ENCODE assay signal across 13 mouse cellular contexts in the genomic region with DNA sequence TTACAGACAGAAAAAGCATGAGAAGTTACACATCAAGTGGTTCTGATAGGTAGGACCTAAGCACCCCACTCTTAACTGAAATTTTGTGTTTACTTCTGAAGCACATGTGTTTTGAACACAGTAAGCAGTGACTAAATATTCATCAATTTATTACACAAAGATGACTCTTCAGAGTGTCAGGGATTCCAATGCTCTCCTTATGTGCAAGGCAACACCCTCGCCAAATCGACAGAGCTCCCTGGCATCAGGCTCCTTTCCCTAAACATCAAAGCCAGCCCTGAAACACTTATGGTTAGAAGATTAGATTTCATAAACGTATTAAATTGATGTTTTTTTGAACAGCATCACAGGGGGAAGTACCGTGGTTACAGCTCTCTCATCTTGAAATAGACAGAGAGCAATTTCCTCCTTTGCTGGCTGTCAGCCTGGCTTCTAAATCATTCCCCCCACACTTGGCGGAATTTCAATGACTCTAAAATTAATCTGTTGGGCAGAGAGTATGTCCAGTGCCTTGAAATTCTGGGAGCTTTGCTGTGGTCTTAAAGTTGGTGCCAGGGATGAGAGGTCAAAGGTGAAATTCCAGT.
DNase-seq lines count a peak whose midpoint lies in the region; ATAC-seq and TF ChIP-seq lines count a peak whose summit lies in the region.
"Had no signal": no experiment of that assay in that cellular context is flagged by ENCODE, and none has a peak within 500 bp of the region (broad histone marks: within the 10 kb centered on the region; RNA-seq: fewer than 3 reads in every experiment).

No protein-coding gene starts in this region.

- no peak overlapping the region for H3K27ac ChIP-seq in kidney, adult 2 months (ENCODE audit: insufficient read depth, low read depth, low read length)
- H3K27ac ChIP-seq in midbrain, postnatal 0 days (ENCODE audit: low read depth, low read length): no peak overlapping the region
- H3K27ac ChIP-seq in midbrain, embryonic 15.5 days: no peak overlapping the region
- H3K27ac ChIP-seq: embryonic facial prominence, embryonic 13.5 days; limb, embryonic 12.5 days had no signal

- H3K4me1 ChIP-seq in kidney, adult 2 months (ENCODE audit: control insufficient read depth, insufficient read depth, low read length): no peaks in the 10 kb centered on the region
- H3K4me1 ChIP-seq in midbrain, postnatal 0 days (ENCODE audit: insufficient read depth, low read length): no peaks in the 10 kb centered on the region
- H3K4me1 ChIP-seq in midbrain, embryonic 15.5 days: no peaks in the 10 kb centered on the region
- H3K4me1 ChIP-seq: embryonic facial prominence, embryonic 13.5 days; limb, embryonic 12.5 days; megakaryocyte, embryonic 14.5 days had no signal

- no peaks in the 10 kb centered on the region for H3K9me3 ChIP-seq in midbrain, postnatal 0 days (ENCODE audit: low read length)
- H3K9me3 ChIP-seq in midbrain, embryonic 15.5 days: no peaks in the 10 kb centered on the region
- H3K9me3 ChIP-seq: embryonic facial prominence, embryonic 13.5 days; limb, embryonic 12.5 days had no signal

- peak; percentile 67 to 78 for DNase-seq in cerebellum, postnatal 14 days
- DNase-seq in cerebellum, adult 8-10 months: no peak
- peak; percentile 67 for DNase-seq in kidney, adult 2 months
- no peak for DNase-seq in kidney, adult 18-20 months
- peak; percentile 52 for DNase-seq in midbrain, postnatal 0 days (ENCODE audit: low spot score)
- DNase-seq in kidney, postnatal 36 days: peak; percentile 6 to 16
- DNase-seq in layer of hippocampus, adult 8-10 months (ENCODE audit: low spot score in 2 of 2): no peak
- DNase-seq: heart, adult 11 months; thymus, adult 18-20 months had no signal

- TF ChIP-seq POLR2A in kidney, adult 2 months (IDR thresholded peaks at IDR 0.05; ENCODE audit: low read depth, low read length): no peak

- H3K9ac ChIP-seq in midbrain, postnatal 0 days (replicated peaks; ENCODE audit: low read length, poor library complexity, severe bottlenecking): no peak overlapping the region
- no peak overlapping the region for H3K9ac ChIP-seq in midbrain, embryonic 15.5 days
- H3K9ac ChIP-seq: embryonic facial prominence, embryonic 13.5 days; limb, embryonic 12.5 days had no signal

- no peak overlapping the region for H3K4me2 ChIP-seq in midbrain, postnatal 0 days (ENCODE audit: low read depth, low read length, poor library complexity, severe bottlenecking)
- H3K4me2 ChIP-seq in midbrain, embryonic 15.5 days: no peak overlapping the region
- H3K4me2 ChIP-seq: embryonic facial prominence, embryonic 13.5 days; limb, embryonic 12.5 days had no signal

- H3K36me3 ChIP-seq in kidney, adult 2 months (ENCODE audit: control insufficient read depth, insufficient read depth, low read length): no peaks in the 10 kb centered on the region
- H3K36me3 ChIP-seq in midbrain, postnatal 0 days (ENCODE audit: insufficient read depth, low read length): no peaks in the 10 kb centered on the region
- no peaks in the 10 kb centered on the region for H3K36me3 ChIP-seq in midbrain, embryonic 15.5 days (replicated peaks)
- H3K36me3 ChIP-seq: embryonic facial prominence, embryonic 13.5 days; limb, embryonic 12.5 days had no signal

- H3K4me3 ChIP-seq in kidney, adult 2 months (ENCODE audit: insufficient read depth, low read depth, low read length): no peak overlapping the region
- H3K4me3 ChIP-seq in midbrain, postnatal 0 days (ENCODE audit: low read depth, low read length): no peak overlapping the region
- no peak overlapping the region for H3K4me3 ChIP-seq in midbrain, embryonic 15.5 days
- H3K4me3 ChIP-seq: embryonic facial prominence, embryonic 13.5 days; limb, embryonic 12.5 days; megakaryocyte, embryonic 14.5 days had no signal

- TF ChIP-seq CTCF in kidney, adult 2 months (conservative IDR thresholded peaks at IDR 0.05; ENCODE audit: insufficient read depth, insufficient read length, low read depth, low read length): no peak
- TF ChIP-seq CTCF in midbrain, postnatal 0 days (IDR thresholded peaks at IDR 0.05): no peak

- H3K27me3 ChIP-seq in kidney, adult 2 months (replicated peaks; ENCODE audit: control insufficient read depth, insufficient read depth, low read length): no peaks in the 10 kb centered on the region
- H3K27me3 ChIP-seq in midbrain, postnatal 0 days (ENCODE audit: insufficient read depth, low read length): no peaks in the 10 kb centered on the region
- H3K27me3 ChIP-seq in midbrain, embryonic 15.5 days (replicated peaks): no peaks in the 10 kb centered on the region
- H3K27me3 ChIP-seq: embryonic facial prominence, embryonic 13.5 days; limb, embryonic 12.5 days; megakaryocyte, embryonic 14.5 days had no signal

- WGBS in kidney, adult 2 months: 42% methylated on average over 5 of the region's 5 CpGs
- WGBS in midbrain, postnatal 0 days: 51% methylated on average over 5 of the region's 5 CpGs
- 50% methylated on average over 5 of the region's 5 CpGs for WGBS in midbrain, embryonic 15.5 days

- ATAC-seq in midbrain, postnatal 0 days (ENCODE audit: low FRiP score): no peak
- ATAC-seq in midbrain, embryonic 15.5 days (replicated peaks): no peak

Comparison
In these comparisons a context has a peak if more than half of its experiments do, and no peak if none do; other contexts are left out.
1. DNase-seq: peak in cerebellum, postnatal 14 days (2 of 2), kidney, adult 2 months (single experiment), midbrain, postnatal 0 days (single experiment) and kidney, postnatal 36 days (2 of 2); none in cerebellum, adult 8-10 months (single experiment), kidney, adult 18-20 months (single experiment) and layer of hippocampus, adult 8-10 months (0 of 2).